Mouse (Mus musculus) heart, postnatal 4 days (tissue): Measurements from ENCODE around the gene Prss38. TPM values are rescaled to one million over a fixed set of nuclear protein-coding genes. Genes with fewer than 3 reads are reported as not detected.

Source experiments
- DNase-seq: peaks from one replicate; pipeline ENCODE4 v3.0.0; 2021
- total RNA-seq, 2 experiments: library from RNA; stranded (reverse); gene quantifications; 2 replicates each; pipeline ENCODE4 v1.2.3; 2021

Gene Prss38
- not detected for total RNA-seq

GRCm38 (mm10) chr11:59375475-59375874 is at the start of gene Prss38:
TSS of gene Prss38 (minus strand) at chr11:59375657.
- DNase-seq = no peak

GRCm38 (mm10) chr11:59423010-59423588 is 47.6 kb upstream of the Prss38 start:
- DNase-seq = no peak

- DNase-seq = peak; percentile 32
These were observed 46.5 kb upstream of the Prss38 start for GRCm38 (mm10) chr11:59421967-59422366.

- no peak for DNase-seq
These were observed 46.0 kb upstream of the Prss38 start for GRCm38 (mm10) chr11:59421436-59421835.

GRCm38 (mm10) chr11:59418708-59419107 is 43.3 kb upstream of the Prss38 start:
- no peak for DNase-seq

- DNase-seq = no peak
These were observed 37.8 kb upstream of the Prss38 start for GRCm38 (mm10) chr11:59412999-59413863.

GRCm38 (mm10) chr11:59412058-59412457 is 36.6 kb upstream of the Prss38 start:
- no peak for DNase-seq

GRCm38 (mm10) chr11:59410851-59411250 is 35.4 kb upstream of the Prss38 start:
- DNase-seq = no peak

- no peak for DNase-seq
These were observed 30.3 kb upstream of the Prss38 start for GRCm38 (mm10) chr11:59405761-59406160.

- no peak for DNase-seq
These were observed 25.4 kb upstream of the Prss38 start for GRCm38 (mm10) chr11:59400876-59401275.

GRCm38 (mm10) chr11:59399830-59400229 is 24.4 kb upstream of the Prss38 start:
- no peak for DNase-seq

GRCm38 (mm10) chr11:59397536-59398371 is 22.3 kb upstream of the Prss38 start:
- DNase-seq = no peak

- DNase-seq = no peak
These were observed 19.0 kb upstream of the Prss38 start for GRCm38 (mm10) chr11:59394451-59394850.

GRCm38 (mm10) chr11:59393591-59393990 is 18.1 kb upstream of the Prss38 start:
- peak; percentile 72 for DNase-seq

- no peak for DNase-seq
These were observed 16.8 kb upstream of the Prss38 start for GRCm38 (mm10) chr11:59392300-59392699.

GRCm38 (mm10) chr11:59390470-59390869 is 15.0 kb upstream of the Prss38 start:
- DNase-seq = peak; percentile 55

- no peak for DNase-seq
These were observed 14.2 kb upstream of the Prss38 start for GRCm38 (mm10) chr11:59389617-59390016.

GRCm38 (mm10) chr11:59388806-59389205 is 13.3 kb upstream of the Prss38 start:
- DNase-seq = no peak

GRCm38 (mm10) chr11:59387471-59387870 is 12.0 kb upstream of the Prss38 start:
- no peak for DNase-seq

GRCm38 (mm10) chr11:59385123-59385522 is 9.7 kb upstream of the Prss38 start:
- DNase-seq = peak; percentile 57

- peak; percentile 27 for DNase-seq
These were observed 9.0 kb upstream of the Prss38 start for GRCm38 (mm10) chr11:59384441-59384959.

GRCm38 (mm10) chr11:59379547-59379946 is 4.1 kb upstream of the Prss38 start:
- no peak for DNase-seq

GRCm38 (mm10) chr11:59377999-59378398 is 2.5 kb upstream of the Prss38 start:
- no peak for DNase-seq
